In the genomic region with DNA sequence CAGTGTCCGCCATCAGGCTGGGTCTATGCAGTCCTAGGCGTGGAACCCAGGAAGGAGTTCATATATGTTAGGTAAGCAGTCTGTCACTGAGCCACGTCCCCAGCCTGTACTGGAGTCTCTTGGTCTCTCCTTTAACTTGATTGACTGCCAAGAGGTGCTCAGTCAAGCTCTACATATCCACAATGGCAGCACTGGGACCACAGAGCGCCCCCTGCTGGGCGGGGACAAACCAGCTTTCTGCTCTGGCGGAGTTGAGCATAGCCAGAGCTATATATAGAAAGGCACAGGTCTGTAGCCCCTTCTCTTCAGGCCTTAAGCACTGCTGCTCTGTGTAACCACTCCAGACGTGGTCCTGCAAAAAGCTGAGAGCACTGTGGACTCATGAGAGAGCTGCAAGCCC, we compare ENCODE assay signal across 8 mouse cellular contexts. TPM values are rescaled to one million over a fixed set of nuclear protein-coding genes. Genes with fewer than 3 reads are reported as not detected.
DNase-seq lines count a peak whose midpoint lies in the region; ATAC-seq and TF ChIP-seq lines count a peak whose summit lies in the region.
"Had no signal": no experiment of that assay in that cellular context is flagged by ENCODE, and none has a peak within 500 bp of the region (broad histone marks: within the 10 kb centered on the region; RNA-seq: fewer than 3 reads in every experiment).

No protein-coding gene starts in this region.

- no peak for ATAC-seq in liver, embryonic 12.5 days
- no peak for ATAC-seq in liver, embryonic 13.5 days (ENCODE audit: low read depth)

- no peak for TF ChIP-seq POLR2A in cortical plate, adult 2 months (IDR thresholded peaks at IDR 0.05; ENCODE audit: extremely low read depth, insufficient read depth, low read length)

- TF ChIP-seq CTCF in cortical plate, adult 2 months (IDR thresholded peaks at IDR 0.05; ENCODE audit: extremely low read depth, insufficient read depth, low read length), result peak; percentile 34; the same call in 1 of the 2 replicates

- no peak overlapping the region for H3K9ac ChIP-seq in liver, embryonic 12.5 days
- no peak overlapping the region for H3K9ac ChIP-seq in liver, embryonic 13.5 days

- H3K9me3 ChIP-seq in liver, embryonic 12.5 days (replicated peaks), result no peaks in the 10 kb centered on the region
- no peaks in the 10 kb centered on the region for H3K9me3 ChIP-seq in liver, embryonic 13.5 days (replicated peaks)
- H3K9me3 ChIP-seq: megakaryocyte, embryonic 14.5 days had no signal

- H3K4me2 ChIP-seq in liver, embryonic 12.5 days, result no peak overlapping the region
- H3K4me2 ChIP-seq in liver, embryonic 13.5 days, result no peak overlapping the region

- H3K4me3 ChIP-seq in liver, embryonic 12.5 days, result no peak overlapping the region
- no peak overlapping the region for H3K4me3 ChIP-seq in cortical plate, adult 2 months (ENCODE audit: insufficient read depth, low read length)
- H3K4me3 ChIP-seq in liver, embryonic 13.5 days (replicated peaks), result no peak overlapping the region
- H3K4me3 ChIP-seq: megakaryocyte, embryonic 14.5 days had no signal

- 33% methylated on average over 7 of the region's 7 CpGs for WGBS in liver, embryonic 12.5 days (ENCODE audit: insufficient replicate concordance)
- WGBS in liver, embryonic 13.5 days (ENCODE audit: insufficient replicate concordance), result 32% methylated on average over 7 of the region's 7 CpGs

- peaks cover 11% of the 10 kb centered on the region; the same call in 1 of the 2 replicates for H3K4me1 ChIP-seq in liver, embryonic 12.5 days
- H3K4me1 ChIP-seq in cortical plate, adult 2 months (ENCODE audit: control insufficient read depth, insufficient read depth, low read length), result peaks cover 2% of the 10 kb centered on the region
- H3K4me1 ChIP-seq in liver, embryonic 13.5 days (replicated peaks), result peaks cover 6% of the 10 kb centered on the region; the same call in 1 of the 2 replicates

- DNase-seq in liver (peak; percentile 55), R1 (ENCODE audit: low read depth, low spot score) (peak; percentile 62)
- DNase-seq in liver, embryonic 13.5 days, result peak; percentile 20
- DNase-seq in splenic B cell, adult 2 months (ENCODE audit: low read depth, low spot score), result peak; percentile 46
- no peak for DNase-seq in layer of hippocampus, adult 8-10 months (ENCODE audit: low spot score in 2 of 2)

- H3K36me3 ChIP-seq in liver, embryonic 12.5 days, result no peaks in the 10 kb centered on the region
- no peaks in the 10 kb centered on the region for H3K36me3 ChIP-seq in liver, embryonic 13.5 days
- no peaks in the 10 kb centered on the region for H3K36me3 ChIP-seq in splenic B cell, adult 2 months (ENCODE audit: control insufficient read depth, insufficient read depth, low read length, poor library complexity, severe bottlenecking)

- no peak overlapping the region for H3K27ac ChIP-seq in liver, embryonic 12.5 days
- no peak overlapping the region for H3K27ac ChIP-seq in cortical plate, adult 2 months (ENCODE audit: insufficient read depth, low read length)
- no peak overlapping the region for H3K27ac ChIP-seq in liver, embryonic 13.5 days

- H3K27me3 ChIP-seq in liver, embryonic 12.5 days (replicated peaks), result peaks cover 32% of the 10 kb centered on the region
- H3K27me3 ChIP-seq in liver, embryonic 13.5 days, result peaks cover 39% of the 10 kb centered on the region
- H3K27me3 ChIP-seq in splenic B cell, adult 2 months (ENCODE audit: control insufficient read depth, insufficient read depth, low read length, poor library complexity, severe bottlenecking), result no peaks in the 10 kb centered on the region

RNA-seq across cellular contexts. Expression of gene Elfn1, which starts 25.7 kb away (rescaled TPM):
- polyA plus RNA-seq in liver, embryonic 12.5 days (2016; fragmentation: Nextera tagmentation; extraction: Ambion mirVana), result 0.05 and 0.14 TPM in 2 replicates
- 22.4 and 23.4 TPM in 2 replicates for polyA plus RNA-seq in cortical plate, adult 2 months (2012; rRNA removed)
- polyA plus RNA-seq in liver, embryonic 13.5 days (2015; fragmentation: Nextera tagmentation; extraction: Ambion mirVana), result 0.03 and 0.06 TPM in 2 replicates
- total RNA-seq in layer of hippocampus, adult 8-10 months (2022), result 10 to 100 TPM; 27.6 to 34.4 (median 30.4) TPM

Comparison
In these comparisons a context has a peak if more than half of its experiments do, and no peak if none do; other contexts are left out.
1. DNase-seq: peak in liver (single experiment), R1 (single experiment), liver, embryonic 13.5 days (single experiment) and splenic B cell, adult 2 months (single experiment); none in layer of hippocampus, adult 8-10 months (0 of 2).
2. RNA of gene Elfn1, which starts 25.7 kb away (polyA plus RNA-seq): 22.4 to 23.4 TPM in cortical plate, adult 2 months; 0.05 to 0.14 TPM in liver, embryonic 12.5 days and 0.03 to 0.06 TPM in liver, embryonic 13.5 days; every median in the first group is over 10 times any median in the second.